Mouse (Mus musculus): ENCODE results near the gene Npw.
A peak's percentile ranks its signal among the peaks of the same experiment; 100 is the strongest.

Gene Npw

DNA sequence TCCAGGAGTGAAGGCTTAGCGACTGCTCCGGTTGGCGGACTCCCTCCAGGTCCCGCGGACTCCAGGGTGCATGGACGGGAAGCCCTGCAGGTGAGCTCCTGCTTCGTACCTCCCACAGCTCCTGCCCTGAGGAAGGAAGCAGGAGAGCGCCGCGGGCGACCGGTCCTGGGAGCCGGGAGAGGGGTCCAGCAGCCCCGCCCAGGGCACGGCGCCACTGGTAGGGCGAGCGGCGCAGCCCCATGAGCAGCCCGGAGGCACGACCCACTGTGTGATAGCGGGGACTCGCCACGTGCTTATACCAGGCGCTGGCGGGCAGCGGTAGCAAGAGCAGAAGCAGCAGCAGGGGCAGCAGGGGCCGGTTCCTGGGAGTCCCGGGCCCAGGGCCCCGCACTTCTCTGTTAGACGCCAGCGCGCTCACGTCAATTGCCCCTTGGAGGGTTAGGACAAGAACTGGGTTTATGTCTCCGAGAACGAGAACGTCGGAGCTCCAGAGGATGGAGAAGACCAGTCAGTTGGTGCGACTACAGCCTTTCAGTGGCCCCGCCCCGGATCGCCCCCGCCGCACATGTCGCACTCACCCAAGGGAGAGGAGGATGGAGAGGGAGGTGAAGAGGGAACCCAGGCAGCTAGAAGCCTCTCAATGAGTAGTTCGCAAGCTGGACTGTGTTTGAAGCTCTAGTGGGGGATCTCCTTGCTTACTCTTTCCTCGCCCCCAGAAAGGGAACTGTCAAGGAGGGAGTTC, at the start of gene Npw:
Gene Npw, minus strand, starts transcription at position 441 of the 742 bp plus-strand sequence.
- DNase-seq = no peak

DNA sequence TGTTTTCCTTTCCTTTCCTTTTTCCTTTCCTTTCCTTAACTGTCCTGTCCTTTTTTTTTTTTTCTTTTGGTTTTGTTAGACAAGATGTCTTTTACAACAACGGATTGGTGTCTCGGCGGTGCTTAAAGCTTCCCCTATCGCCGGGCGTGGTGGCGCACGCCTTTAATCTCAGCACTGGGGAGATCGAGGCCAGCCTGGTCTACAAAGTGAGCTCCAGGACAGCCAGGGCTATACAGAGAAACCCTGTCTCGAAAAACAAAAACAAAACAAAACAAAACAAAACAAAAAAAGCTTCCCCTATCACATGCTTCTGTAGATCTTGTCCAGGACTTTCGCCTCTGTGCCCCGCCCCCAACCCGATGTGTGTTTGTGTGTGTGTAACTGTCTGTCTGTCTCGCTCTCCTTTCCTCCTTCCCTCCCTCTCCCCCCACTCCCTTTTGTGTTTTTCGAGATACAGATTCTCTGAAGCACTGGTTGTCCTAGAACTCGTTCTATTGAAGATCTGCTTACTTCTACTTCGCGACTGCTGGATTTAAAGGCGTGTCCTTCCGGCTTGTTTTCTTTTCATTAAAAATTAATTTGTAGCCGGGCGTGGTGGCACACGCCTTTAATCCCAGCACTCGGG, 49.7 kb upstream of the Npw start:
- DNase-seq = no peak

DNA sequence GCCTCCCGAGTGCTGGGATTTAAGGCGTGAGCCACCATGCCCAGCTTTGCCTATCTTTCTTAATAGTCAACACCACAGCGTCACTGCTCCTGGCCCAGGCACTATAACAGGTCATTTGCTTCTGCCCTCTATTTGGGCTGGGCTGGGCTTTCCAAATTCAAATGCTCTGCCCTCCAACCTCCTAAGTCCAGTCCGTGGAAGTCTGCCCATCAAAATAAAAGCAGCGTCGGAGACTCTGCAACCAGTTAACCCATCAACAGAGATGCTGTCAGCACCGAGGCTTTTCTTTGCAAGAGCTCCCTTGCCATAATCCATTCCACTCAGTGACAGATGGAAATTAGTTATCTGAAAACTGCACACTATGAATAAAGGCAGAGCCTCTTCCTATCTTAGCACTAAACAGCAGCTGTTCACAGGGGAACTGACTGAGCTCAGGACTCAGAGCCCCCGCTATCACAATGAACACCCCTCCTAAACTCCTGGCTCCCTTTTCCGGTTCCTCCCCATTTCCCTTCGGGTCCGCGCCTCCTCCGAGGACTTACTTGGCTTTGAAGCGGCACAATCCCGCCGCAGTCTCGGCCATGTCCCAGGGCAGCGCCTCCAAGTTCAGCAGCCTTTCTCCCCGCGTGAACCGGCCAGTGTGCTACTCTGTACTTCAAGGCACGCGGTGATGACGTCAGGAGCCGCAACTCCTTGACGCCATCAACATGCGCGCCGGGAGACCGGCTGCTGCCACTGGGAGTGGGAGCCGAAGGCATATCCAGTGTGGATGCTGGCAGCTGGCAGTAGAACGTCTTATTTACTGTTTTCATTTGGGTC, 48.9 kb upstream of the Npw start, which contains the start of gene Tbl3:
Gene Tbl3, minus strand, starts transcription at position 679 of the 819 bp plus-strand sequence.
- DNase-seq = peak; percentile 88 to 94

DNA sequence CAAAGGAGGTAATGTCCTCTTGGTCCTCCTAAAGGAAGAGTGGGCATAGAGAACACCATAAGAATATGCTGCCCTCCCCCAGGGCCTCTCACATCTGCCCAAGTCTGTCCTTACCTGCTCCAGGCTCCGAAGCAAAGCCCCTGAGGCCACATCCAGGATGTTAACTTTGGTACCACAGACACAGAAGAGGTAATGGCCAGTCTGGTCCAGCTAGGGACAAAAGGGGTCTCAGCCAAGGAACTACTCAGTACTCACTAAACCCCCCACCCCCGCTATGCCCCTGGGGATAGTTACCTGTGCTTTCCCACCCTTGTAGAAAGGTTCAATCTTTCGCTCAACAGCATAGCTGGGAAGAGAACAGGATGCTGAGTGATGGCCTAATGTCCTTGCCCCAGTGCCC, 47.6 kb upstream of the Npw start:
- no peak for DNase-seq

DNA sequence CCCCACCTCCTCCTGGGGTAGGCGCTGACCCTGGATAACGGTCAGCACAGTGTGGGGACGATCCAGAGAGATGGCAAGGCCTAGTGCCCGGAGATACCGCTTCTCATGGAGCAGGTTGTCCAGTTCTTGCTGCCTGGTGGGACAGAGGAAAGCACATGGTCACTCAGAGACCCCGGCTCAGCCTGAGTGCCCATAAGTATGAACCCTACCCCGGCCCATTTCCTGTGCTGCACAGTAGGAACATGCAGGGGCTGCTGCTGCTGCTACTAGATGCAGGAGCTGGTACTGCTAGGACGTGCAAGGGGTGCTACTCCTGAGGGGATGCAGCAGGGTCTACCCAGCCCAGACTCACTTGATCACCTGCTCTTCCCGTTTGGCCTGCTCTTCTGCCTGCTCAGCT, 43.0 kb upstream of the Npw start:
- no peak for DNase-seq

DNA sequence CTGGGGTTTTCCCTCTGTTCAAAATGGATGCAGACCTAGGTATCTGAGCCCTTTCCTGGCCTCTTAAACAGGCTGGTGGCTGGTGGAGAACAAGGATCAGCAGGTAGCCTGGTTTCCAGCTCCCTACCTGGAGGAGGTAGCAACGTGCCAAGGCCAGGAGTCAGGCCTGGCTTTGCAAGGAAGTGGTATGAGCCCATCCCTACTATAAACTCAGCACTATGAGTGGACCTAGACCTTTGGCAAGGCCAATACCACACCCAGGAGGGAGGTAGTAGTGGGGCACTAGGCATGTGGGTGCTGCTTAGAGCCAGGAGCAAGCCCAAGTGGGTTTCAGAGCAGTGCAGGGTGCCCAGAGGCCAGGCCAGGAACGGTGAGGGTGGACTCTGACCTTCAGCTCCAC, 41.2 kb upstream of the Npw start:
- no peak for DNase-seq

- no peak for DNase-seq
Measured at GRCm38 (mm10) chr17:24698715-24699114, 40.5 kb upstream of the Npw start.

- no peak for DNase-seq
Measured at GRCm38 (mm10) chr17:24697985-24698384, 39.7 kb upstream of the Npw start.

DNA sequence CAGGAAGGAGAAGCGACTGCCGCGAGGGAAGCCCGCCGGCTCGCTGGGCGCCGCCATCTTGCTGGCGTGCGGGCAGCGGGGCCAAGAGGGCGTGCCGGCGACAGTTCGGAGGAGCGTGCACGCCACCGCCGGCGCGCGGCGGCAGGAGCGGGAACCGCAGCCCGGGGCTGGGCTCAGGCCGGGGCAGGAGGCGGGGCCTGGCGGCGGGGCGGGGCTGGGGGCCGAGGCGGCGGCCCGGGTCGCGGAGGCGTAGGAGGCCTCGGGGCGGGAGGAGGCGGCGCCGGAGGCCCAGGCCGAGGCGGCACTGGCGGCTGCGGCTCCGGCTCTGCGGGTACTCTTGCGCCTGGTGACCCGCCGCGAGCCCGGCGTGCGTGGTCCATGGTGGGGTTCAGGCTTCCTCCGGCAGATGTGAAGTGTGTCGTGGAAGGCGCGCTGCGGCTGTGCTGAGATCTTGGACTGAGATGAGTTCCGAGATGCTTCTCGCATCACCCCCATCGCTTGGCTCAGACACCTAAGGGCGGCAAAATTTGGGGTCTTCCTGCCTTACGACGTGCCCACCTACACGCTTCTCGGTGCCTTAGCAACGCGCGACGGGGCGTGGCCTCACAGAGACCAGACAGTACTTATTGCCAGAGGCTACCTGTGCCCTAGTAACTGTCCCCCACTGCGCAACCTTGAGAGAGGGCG, 37.9 kb upstream of the Npw start, which contains the start of the genes Gfer and Noxo1:
Gene Gfer, minus strand, starts transcription at position 146 of the 687 bp plus-strand sequence.
Gene Noxo1, plus strand, starts transcription at position 224 of the 687 bp plus-strand sequence.
- DNase-seq = peak; percentile 83 to 85

- DNase-seq = peak; percentile 44 to 49
Measured at GRCm38 (mm10) chr17:24695326-24696010, 37.2 kb upstream of the Npw start.

DNA sequence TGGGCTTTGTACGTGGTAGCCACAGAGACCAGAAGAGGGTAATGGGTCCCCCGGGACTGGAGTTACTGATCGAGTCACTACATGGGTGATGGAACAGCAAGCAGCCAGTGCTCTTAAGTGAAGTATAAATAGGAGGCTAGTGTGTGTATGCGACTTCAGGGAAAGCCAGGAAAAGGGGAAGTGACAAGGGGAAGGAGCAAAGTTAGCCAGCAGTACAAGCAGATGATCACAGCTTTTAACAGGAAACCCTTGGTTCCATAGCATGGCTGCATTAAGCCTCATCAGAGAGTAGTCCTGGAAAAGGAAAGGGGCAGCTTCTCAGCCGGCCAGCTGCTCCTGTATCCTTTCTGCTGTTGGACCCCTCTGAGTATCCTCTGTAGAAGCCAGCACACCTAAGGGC, 34.1 kb upstream of the Npw start:
- DNase-seq = no peak

DNA sequence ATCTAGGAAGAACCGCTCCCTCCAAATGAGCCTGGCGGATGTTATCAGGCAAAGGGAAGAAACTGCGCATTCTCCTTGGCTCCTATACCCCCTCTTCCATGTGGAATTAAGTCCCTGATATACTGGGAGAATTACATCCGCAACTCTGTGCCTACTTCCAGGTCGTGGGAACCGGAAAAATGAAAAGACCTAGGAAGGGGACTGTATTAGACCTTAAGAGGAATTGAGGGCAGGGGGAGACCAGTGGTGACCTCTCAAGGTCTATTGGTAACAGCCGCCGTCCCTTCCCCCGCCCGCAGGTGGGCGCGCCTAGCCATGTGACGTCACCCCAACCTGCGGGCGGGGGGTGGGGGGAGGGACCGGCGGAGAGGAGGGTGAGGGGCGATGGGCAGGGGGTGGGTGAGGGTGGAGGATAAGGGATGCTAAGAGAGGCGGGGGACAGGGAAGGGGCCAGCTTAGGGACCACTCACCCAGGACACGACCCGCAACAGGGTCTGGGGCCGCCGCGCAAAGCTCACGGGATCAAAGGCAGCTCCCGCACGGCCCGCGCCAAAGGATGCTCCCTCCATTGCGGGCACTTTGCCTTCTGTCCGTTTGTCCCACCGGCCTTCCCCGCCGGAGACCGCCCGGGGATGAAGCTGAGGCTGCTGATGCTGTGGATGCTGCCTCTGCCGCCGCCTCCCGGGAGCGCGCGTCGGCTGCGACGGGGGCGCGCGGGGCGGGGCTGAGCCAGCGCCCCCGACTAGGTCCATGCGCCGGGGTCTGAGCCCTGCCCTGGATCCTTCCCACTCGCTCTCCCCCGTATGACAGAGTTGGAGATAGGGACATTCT, 31.2 kb upstream of the Npw start, which contains the start of gene Syngr3:
Gene Syngr3, minus strand, starts transcription at position 705 of the 831 bp plus-strand sequence.
- DNase-seq = no peak

DNA sequence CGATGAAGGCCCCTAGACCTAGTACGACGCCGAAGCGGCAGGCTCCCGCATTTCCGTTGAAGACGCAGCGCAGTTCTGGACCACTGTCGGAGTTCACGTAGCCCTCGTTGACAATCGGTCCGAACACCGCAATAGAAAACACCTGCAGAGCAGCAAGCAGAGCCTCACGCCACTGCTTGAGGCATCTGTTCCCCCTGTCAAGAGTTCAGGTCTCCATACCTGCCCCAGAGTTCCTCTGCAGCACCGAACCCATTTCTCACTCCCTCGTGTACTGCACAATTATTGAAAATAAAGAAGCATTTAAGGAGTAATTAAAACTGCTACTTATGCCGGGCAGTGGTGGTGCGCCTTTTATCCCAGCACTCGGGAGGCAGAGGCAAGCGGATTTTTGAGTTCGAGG, 29.3 kb upstream of the Npw start:
- no peak for DNase-seq

- DNase-seq = peak; percentile 46 to 64
Measured at GRCm38 (mm10) chr17:24687146-24687595, 28.9 kb upstream of the Npw start.

DNA sequence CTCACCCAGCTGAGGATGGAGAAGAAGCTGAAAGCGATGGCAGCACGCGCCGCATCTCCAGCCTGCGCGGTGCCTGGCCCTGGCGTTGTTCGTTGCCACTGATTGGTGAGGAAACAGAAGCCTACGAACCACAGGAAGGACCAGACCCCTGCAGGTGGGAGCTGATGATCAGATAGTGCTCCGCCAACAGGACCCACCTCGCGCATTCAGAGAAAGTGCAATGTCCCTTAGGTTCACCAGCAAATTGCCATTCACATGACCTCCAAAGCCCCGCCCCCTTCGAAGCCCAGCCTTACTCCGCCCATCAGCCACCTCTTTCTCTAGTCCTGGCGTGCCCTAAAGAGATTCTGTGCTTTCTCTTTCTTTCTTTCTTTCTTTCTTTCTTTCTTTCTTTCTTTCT, 28.3 kb upstream of the Npw start:
- peak; percentile 50 to 64 for DNase-seq

DNA sequence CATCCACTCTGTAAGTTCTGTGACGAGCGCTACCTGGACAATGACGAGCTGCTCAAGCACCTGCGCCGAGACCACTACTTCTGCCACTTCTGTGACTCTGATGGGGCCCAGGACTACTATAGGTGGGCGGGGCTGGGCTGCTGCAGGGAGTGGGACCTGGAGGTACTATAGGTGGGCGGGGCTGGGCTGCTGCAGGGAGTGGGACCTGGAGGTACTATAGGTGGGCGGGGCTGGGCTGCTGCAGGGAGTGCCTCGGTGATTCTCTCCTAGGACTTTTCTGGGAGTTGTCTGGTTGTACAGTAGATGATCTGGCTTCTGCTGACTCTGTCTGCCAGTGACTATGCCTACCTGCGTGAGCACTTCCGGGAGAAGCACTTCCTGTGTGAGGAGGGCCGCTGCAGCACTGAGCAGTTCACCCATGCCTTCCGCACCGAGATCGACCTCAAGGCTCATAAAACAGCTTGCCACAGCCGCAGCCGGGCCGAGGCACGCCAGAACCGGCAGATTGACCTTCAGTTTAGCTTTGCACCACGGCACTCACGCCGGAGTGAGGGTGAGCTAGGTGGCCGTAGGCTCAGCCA, 19.3 kb upstream of the Npw start:
- no peak for DNase-seq

DNA sequence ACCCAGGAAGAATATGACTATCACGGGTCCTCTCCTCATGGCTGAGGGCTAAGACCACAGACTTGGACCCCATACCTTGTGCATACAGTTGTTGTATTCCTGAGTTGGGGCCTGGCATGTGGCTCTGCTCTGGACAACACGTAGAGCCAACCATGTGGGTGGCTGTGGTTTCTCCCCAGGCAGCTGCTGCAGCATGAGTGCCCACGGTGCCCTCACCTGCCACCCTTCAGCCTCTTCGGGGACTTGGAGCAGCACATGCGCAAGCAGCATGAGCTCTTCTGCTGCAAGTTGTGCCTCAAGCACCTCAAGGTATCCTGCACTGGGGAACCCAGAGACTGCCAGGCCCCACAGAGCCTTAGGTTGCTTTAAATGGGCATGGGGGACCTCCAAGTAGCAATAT, 18.6 kb upstream of the Npw start:
- DNase-seq = no peak

DNA sequence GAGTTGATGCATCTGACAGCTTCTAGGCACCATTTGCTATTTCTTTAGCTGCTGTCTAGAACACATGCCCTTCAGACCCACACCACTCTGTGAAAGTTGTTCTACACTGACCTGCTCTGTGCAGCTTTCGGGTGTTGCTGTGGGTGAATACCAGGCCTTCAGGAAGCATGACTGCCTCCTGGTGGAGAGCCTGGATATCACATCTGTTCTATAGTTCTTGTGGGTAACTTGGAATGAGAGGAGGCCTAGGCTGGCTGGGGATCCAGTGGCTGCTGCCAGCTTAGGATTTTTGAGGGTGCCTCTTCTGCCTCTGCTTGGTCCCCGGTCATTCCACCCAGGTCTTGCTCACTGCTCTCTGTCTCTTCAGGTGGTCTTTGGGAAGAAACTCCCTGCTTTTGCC, 17.9 kb upstream of the Npw start:
- peak; percentile 45 to 71 for DNase-seq

DNA sequence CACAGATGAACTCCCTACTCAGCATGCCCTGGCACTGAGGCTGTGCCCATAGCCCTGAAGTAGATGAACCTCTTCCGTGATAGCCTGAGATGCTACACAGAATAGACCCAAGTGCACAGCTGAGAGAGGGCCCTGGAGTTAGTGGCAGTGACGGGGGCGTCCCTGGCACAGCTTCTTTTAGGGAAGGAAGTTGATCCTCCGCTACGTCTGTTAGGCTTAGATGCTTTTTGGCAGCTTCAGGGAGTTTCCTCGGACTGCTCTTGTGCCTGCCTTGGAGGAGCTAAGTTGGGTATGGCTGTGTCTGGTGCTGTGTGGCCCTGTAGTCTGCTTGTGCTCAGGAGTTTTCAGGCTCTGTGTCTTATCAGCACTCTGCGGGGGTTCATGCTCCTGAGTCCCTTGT, 16.0 kb upstream of the Npw start:
- no peak for DNase-seq

DNA sequence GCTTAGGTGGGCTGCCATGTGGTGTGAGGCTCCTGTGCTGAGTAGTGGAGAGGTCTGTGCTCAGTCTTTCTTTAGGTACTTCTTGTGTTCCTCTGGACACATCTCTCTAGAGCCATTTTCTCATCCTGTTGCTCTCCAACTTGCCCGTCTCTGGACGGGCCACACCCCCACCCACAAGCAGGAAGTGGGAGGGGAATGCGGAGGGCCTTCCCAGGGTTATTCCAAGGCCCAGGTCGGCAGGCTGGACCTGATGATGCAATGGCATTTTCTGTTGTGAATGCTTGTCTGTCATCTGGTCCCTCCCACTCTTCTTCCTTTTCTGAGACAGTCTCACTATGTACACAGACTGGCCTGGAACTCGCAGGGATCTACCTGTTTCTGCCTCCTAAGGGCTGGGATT, 13.9 kb upstream of the Npw start:
- DNase-seq = peak; percentile 66 to 67

- no peak for DNase-seq
Measured at GRCm38 (mm10) chr17:24671346-24671745, 13.1 kb upstream of the Npw start.

All from kidney, adult 8-10 months (tissue).